Mouse (Mus musculus) kidney, adult 2 months (tissue): ENCODE data around the gene Scrg1.

Experiments
- CTCF ChIP-seq: fragments of 200-500 bp; conservative IDR thresholded peaks from 2 replicates; pipeline ENCODE4 v1.5.1; 2011; ENCODE audit warnings: low read depth, mild to moderate bottlenecking, control low read depth, low read length, moderate library complexity, mixed read lengths; ENCODE audit not compliant: insufficient read depth, insufficient read length
- POLR2A ChIP-seq: fragments of 200-500 bp; IDR thresholded peaks from one replicate; pipeline ENCODE4 v1.6.1; 2011; ENCODE audit warnings: low read depth, low read length, control low read depth

- no peak for TF ChIP-seq CTCF
- no peak for TF ChIP-seq POLR2A
Measured at GRCm38 (mm10) chr8:57479700-57480099, 24.0 kb downstream of the Scrg1 start.
